Mouse (Mus musculus) thymus, postnatal 0 days (tissue): Measurements from ENCODE around the gene Kcnd3. TPM values are rescaled to one million over a fixed set of nuclear protein-coding genes. Genes with fewer than 3 reads are reported as not detected.

Source experiments
- DNase-seq: peaks from one replicate; pipeline ENCODE4 v3.0.0-alpha.2; 2015; ENCODE audit warnings: low spot score
- polyA plus RNA-seq: library from polyadenylated mRNA; unstranded; fragments of >200 nt; fragmentation: Nextera tagmentation; extraction: Ambion mirVana; gene quantifications from 2 replicates; pipeline ENCODE4 v1.2.1, GENCODE M21; 2015

The Kcnd3 gene
- polyA plus RNA-seq = 0.05 TPM in 2 replicates

DNA sequence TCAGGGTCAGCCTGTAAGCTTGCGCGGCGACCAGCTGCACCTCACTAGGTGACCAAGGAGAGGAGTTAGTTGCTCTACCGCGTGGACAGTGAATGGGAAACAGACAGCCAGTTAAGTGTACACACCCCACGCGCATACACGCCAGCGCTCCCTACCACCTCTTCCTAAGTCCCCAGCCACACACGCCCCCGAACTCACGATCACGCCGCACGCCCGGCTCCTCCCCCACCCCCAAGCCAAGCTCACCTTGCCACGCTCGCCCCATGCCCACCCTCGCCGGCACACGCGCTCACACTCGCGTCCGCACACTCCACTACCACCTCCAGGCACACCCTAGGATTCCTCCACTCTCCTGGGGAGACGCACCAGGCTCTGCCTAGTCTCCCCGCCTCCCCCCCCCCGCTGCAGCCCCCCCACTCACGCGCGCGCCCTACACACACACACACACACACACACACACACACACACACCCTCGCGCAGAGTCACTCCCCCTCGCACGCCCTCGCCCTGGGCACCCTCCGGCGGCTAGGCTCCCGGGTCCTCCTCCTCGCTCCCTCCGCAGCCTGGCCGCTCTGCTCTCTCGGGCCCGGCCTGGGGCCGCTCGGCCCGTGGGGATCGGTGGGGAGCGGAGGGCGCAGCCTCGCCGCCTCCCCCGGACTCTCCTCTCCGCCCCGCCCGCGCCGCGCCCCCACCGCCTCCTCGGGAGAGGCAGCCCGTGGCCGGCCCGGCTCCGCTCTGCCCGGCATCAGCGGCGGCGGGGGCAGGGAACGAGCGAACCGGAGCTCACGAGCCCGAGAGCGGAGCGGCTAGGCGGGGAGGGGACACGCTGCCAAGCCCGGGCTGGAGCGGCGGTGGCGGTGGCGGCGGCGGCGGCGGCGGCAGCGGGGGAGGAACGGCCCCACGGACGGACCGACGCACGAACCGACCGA lies at the start of gene Kcnd3:
Kcnd3 (plus strand) TSS at position 704 of the 929 bp plus-strand sequence.
- DNase-seq = no peak

DNA sequence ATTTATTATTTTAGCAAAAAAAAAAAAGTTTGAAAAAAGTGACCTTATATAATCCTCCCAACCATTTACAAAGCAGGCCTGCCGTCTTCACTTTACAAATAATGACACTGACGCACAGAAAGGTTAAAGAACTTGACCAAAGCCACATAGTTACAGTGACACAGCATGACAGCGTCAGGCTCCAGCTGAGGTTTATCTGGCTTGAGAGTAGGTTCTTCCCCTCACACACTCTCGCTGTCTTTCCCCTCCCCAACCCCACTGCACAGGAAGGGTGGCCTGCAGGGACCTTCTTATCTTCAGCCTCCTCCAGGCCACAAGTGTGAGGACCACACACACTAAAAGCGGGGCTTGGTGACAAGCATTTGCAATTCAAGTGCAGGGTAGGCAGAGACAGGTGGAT lies 49.5 kb upstream of the Kcnd3 start:
- no peak for DNase-seq

DNA sequence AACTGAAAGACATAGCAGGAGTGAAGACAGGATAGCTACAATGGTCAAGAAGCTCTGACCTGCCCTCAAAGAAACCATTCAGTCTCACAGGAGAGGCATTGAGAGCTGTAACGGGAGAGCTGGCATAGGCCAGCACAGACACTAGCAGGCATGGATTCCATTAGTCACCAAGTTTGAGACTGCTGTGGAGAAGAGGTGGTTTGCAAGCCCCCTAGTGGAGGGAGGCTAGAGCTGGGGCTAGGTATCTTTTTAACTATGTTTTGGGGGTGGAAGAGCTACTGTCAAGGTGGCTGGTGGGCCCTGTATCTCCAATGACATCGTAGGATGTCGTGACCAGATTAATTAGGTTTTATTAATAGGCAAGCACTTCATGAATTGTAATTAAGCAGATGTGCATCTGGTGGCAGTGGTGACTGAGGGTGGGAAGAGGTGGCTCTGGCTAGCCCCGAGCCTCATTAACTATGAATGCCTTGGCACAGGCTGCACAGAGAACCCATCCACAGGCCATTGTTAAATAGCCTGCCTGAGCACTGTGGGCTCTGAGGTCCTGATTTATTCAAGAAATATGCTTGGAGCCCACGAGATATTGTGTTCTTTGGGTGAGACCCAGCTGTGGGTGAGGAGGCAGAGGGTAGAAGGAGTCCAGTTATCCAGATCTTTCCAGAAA lies 48.6 kb upstream of the Kcnd3 start:
- DNase-seq = peak; percentile 5

DNA sequence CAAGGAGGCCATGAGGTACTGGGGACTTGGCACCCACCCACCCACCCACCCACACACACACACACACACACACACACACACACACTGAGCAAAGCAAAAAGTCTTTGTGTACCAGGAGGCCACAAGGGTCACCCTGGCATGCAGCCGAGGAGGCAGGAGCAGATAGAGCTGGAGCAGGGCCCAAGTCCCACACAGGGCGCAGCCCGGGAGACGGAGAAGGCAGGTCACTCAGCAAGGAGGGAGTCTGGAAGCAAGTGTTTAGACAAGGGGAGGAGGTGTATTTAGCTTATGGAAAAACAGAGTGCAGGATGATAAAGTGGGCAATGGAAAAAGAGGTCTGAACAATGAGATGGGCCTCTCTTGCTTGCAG lies 48.1 kb upstream of the Kcnd3 start:
- no peak for DNase-seq

DNA sequence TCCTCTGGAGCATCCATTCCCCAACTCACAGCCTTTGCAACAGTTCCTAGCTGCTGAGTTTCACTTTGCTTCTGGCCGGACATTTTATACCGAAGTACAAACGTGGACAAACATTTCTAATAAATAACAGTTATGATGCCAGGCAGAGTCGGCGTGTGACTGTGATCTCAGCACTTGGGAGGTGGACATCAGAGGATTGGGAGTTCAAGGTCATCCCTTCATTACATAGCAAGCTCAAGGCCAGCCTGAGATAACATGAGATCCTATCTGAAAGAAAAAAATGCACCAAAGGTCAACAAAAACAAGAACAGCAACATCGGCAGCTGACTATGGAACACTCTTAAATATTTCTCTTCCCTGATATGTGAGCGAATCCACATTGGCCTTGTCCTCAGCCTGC lies 46.6 kb upstream of the Kcnd3 start:
- no peak for DNase-seq

DNA sequence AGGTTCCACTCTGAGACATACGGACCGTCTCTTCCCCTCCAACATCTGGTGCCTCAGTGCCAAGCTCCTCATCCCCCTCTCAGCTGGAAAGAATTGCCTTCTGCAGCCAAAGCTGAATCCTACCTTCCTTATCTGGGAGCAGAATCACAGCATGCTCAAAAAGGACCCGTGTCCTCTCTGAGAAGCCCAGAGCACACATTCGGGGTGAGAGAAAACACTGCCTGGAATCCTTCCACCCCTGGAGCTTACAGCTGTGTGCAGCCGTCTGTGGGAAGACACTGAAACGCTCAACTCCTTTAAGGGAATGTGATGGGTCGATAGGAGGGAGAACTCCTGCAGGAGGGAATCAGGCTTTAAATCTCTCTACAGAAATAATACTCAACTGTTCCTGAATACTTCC lies 46.1 kb upstream of the Kcnd3 start:
- no peak for DNase-seq

DNA sequence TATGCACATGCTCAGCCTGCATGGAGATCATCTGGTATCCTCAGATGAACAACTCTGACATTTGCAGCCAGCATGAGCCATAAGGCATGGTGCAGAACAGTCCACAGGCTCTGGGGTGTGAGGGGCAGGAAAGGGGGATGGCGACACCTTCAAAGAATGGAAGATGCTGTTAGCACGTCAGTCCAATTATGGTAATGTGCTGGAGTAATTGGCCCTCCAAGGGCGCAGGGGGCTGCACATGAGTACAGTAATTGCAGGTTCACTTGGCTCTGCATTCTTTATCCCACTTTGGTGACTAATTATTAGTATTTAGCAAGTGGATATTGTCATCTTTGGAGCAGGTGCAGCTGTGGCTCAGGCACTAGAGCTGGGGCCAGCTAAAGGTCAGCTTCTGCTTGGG lies 43.9 kb upstream of the Kcnd3 start:
- DNase-seq = no peak

DNA sequence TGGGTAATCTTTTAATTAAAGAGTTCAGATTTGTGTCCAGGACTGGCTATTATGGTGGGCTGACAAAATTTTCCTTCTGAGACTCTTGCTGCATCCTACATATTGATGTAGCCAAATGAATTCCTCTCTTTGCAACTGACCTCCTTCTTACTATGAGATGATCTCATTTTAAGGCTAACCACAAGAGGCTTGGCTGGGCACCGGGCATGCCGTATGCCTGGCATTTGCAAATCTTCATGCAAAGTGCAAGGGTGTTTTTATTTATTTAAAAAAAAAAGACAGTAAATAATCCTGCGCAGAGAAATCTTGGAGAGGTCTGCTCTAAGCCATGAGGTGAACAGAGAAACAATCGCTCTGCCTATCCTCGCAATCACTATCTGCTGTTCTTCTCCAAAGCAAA lies 41.3 kb upstream of the Kcnd3 start:
- no peak for DNase-seq

DNA sequence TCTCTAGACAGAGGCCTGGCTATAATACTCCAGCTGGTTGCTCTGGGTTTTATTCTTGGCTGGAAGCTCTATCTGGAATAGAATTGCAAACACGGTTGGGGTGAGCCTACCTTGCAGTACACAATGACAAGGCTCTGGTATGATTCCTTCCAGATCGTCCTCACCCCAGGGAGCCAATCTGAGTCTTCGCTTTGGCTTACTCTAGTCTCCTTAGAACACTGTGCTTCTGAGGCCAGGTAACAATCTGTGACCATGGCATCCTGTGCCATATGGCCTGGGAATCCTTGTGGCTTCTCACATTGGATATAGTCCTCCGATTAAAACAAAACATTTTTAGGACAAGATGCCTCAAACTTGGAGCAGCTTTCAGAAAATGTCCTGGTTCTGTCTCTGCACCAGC lies 40.4 kb upstream of the Kcnd3 start:
- DNase-seq = no peak

DNA sequence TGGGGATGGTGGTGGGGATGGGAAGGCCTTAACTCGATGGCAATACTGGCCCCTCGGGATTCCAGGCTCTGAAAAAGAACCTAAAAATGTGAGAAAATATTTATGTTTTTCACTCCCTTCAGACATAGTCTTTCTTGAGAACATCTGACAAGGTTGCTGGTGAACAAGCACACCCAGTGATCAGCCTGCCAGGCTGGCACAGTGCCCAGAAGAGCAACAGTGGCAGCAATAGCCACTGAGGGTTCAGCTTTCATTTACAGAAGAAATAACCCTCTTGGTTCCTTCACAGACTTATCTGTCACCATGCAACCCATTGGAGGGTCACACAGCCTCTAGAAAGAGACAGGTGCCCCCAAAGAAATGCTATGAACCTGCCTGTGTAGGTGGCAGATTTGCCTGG lies 39.9 kb upstream of the Kcnd3 start:
- DNase-seq = no peak

DNA sequence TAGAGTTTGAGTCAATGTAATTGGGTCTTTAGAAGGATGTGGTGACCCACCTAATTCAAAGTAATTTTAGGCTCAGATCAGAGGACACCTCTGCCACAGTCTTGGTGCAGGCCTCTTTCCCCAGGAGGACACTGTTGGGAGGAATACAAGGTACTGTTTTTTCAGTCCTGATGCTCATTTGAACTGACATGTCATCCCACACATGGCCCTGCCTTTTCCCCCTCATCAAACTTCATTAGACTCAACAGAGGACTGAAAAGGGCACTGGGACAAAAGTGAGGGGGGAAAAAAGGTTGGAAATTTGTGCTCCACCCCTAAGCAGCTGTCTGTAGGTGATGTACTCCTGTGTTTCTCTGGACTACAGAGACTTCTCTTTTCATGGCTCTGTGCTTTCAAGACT lies 39.4 kb upstream of the Kcnd3 start:
- DNase-seq = no peak

DNA sequence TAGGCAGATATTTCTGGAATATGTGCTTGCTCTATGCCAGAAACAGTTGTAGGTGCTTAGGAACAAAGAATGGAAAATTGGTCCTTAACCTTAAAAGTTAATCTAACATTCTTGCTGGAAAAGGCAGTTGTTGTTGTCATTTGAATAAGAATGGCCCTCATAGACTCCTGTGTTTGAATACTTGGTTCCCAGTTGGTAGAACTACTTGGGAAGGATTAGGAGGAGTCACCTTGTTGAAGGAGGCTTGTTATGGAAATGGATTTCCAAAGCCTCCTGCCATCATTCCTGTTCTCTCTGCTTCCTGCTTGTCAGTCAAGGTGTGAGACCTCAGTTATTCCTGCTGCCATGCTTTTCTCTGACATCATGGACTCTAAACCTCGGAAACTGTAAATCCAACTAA lies 33.7 kb upstream of the Kcnd3 start:
- no peak for DNase-seq

DNA sequence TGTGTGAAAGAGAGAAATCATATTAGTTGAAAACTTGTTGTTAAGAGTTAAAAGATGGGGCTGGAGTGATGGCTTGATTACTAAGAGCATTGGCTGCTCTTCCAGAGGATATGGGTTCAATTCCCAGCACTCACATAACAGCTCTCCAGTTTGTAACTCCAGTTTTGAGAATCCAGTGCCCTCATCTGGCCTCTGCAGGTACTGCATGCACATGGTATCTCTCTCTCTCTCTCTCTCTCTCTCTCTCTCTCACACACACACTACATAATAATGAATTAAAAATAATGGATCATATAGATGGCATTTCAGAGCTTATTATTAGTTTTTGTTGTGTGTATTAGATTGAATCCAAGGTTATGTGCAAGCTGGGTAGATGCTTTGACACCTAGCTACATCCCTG lies 29.7 kb upstream of the Kcnd3 start:
- DNase-seq = no peak

DNA sequence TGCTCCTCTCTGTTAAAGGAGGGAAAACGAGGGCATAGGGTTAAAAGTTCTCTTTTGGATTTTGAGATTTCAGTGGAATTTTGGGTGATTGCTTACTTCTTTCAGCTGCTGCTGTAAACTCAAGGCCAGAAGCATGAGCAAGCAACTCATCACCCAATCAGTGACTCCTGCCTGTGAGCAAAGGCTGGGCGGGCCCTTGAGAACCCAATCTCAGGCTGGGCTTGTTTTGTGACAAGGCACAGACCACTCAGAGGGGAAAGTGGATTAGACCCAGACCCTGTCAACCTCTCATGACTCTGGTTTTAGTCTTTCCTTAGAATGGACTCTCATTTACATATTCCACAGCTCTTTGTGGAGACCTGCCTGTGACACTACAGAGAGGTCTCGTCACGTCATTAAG lies 28.7 kb upstream of the Kcnd3 start:
- no peak for DNase-seq

DNA sequence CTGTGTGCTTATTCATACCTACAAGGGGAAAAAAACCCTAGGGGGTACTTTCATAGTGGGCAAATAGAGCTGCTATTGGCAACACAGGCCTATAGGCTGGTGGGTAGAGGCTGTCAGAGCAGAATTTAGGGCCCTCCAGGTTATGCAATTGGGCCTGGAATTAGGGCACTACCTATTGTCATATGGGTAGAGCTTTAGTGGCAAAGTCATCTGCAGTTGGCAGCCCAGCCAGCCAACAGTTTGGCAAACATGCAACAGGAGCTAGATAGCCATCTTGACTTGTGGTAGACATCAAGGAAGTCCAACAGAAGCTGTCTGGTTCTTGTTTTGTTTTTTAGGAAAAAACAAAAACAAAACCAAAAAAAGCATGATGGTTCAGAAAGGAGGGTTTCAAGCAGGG lies 23.5 kb upstream of the Kcnd3 start:
- DNase-seq = no peak

DNA sequence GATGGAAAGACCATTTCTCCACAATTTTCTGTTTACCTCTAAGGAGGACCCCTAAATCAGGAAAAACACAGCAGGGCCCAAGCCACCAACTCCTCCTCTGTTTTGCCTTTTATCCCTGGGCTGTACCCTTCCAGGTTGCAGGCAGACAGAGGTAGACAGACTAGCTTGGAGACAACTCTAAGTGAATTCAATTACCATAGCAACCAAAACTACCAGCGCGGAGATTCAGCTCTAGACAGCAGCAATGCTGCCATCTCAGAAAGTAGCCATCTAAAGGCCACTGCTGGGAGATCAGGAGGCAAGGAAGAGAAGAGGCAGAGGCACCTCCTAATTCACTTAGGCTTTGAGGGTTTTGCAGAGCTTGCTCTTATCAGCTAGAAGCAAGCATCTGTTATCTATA lies 15.7 kb upstream of the Kcnd3 start:
- DNase-seq = no peak

DNA sequence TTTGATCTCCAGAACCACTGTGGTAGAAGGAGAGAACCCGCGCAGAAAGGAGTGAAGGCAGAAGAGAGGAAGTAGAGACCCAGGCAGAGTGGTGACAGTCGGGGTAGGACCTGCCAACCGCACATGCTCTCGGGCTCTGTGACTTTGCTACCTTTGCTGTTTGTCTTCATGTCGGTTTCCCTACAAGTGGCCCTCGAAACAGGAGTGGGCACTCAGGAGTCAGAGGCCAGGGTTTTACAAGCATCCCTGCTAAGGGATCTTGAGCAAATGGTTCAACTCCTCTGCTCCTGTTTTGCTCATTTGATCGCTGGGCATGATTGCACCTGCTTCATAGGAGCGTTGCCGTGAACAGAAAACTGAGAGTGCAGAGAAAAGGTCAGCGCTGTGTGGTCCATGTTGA lies 15.2 kb upstream of the Kcnd3 start:
- no peak for DNase-seq

DNA sequence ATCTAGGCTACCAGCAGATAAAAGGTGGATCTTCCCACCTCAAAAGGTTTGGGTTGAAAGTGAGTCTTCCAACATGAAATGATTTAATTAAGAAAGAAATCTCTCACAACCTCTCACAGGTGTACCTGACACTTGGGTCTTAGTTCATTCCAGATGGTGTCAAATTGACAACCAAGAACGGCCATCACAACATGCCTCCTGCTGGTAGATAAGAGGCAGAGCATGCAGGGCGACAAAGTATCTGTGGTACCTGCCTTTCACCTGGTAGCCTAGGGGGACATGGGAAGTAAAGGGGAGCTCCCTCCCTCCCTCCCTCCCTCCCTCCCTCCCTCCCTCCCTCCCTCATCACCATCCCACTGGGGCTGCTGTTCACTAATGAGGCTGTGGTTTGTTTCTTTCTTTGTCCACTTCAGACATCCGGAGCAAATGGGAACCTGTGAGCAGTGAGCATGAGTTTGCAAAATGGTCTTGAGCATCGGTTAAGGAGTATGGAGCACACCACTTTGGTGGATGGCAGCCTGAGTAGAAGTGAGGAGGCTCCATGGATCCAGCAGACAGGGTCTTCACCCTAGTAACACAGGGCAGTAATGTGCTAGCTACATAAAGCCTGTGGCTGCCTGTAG lies 11.1 kb upstream of the Kcnd3 start:
- DNase-seq = no peak

DNA sequence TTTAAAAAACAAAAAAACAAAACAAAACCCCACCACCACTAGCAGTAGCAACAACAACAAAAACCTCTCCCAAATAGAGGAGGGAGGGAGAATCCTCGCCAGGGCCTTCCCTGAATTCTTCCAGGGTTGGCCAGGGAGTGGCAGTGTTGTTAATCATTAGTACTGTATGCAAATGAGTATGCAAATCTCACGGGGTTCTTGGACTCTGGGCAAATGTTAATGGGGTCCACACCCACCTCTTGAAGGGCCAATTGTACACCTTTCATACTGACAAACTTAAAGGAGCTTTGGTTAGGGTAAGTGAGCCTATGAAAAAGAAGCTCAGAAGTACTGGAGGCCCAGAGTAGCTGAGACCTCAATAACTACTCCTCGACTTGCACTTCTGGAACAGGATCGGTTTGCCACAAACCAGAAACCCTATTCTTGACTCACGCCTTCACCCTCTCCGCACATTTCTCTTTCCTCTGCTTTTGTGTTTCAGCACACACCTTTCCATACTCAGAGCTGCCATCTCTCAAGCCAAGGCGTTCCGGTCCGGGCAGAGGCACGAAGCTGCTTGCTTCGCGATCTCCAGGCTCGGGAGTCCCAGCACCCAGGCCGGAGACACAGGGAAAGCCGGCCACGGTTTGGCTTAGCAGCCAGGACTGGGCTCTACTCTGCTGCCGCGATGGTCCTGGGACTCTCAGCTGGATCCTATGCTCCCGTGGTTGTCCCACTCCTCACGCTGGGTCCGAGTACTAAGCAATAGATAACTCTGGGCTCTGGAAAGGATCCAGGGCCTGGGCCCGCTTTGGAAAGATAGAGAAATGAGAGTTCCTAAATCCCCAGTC lies 1.3 kb upstream of the Kcnd3 start:
- no peak for DNase-seq

DNA sequence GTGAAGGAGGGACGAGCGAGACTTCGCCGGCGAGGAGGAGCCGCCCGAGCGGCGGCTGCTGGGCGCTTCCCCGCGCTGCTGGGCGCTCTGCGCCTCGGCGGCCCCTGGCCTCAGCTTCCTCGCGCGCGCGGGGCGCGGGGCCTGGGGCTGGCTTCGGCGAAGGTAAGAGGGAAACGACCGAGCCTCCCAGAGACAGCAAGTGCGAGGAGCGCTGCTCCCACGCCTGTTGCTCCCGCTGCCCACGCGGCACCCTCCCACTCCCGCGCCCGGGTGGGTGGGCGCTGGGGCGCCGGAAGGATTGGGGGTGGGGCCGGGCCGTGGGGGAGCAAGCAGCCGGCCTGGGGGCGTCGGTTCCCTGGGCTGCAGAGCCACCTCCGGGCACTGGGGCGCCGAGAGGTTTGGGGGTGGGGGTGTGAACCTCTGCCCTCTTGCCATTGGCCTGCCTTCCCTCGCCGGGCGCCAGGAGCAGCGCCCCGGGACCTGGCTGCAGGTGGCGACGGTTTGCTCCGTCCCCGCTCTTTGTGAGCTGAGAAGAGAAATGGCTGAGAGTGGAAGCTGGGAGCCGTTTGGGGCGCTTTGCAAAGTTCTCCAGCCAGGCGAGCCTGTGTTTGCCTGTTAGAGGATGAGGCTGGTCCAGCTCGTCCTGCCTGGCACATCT lies 555 bp downstream of the Kcnd3 start:
- DNase-seq = no peak
